Mouse (Mus musculus): Measurements from ENCODE around the gene Krt79. TPM values are rescaled to one million over a fixed set of nuclear protein-coding genes. Genes with fewer than 3 reads are reported as not detected.

The Krt79 gene
- polyA plus RNA-seq, 1 experiment from 2014 or later, result 1.3 TPM

- in situ Hi-C loops (cut with MboI; ENCODE audit: low pct_unique_long_range_greater_than_20kb), result loop anchor here (5.0 to 25.0 kb wide), 3 partner anchors 112 to 452 kb away; partner anchors contain the start of genes Krt1 and Krt77
- ChIA-PET CTCF (interaction anchor here (0.8 to 1.9 kb wide), 13 partner anchors 10 to 634 kb away, joined by 3 to 26 read pairs (median 3); no protein-coding TSS in a partner anchor), POLR2A (no interaction called here)
- DNase-seq (ENCODE audit: low read depth, low spot score) (no peak), ATAC-seq (no peak)
- TF ChIP-seq CTCF (IDR thresholded peaks at IDR 0.05), result no peak
- no peaks in the 10 kb centered on the region for H3K27me3 ChIP-seq
These were observed 34.1 kb upstream of the Krt79 start for GRCm38 (mm10) chr15:101974083-101974845.

DNA sequence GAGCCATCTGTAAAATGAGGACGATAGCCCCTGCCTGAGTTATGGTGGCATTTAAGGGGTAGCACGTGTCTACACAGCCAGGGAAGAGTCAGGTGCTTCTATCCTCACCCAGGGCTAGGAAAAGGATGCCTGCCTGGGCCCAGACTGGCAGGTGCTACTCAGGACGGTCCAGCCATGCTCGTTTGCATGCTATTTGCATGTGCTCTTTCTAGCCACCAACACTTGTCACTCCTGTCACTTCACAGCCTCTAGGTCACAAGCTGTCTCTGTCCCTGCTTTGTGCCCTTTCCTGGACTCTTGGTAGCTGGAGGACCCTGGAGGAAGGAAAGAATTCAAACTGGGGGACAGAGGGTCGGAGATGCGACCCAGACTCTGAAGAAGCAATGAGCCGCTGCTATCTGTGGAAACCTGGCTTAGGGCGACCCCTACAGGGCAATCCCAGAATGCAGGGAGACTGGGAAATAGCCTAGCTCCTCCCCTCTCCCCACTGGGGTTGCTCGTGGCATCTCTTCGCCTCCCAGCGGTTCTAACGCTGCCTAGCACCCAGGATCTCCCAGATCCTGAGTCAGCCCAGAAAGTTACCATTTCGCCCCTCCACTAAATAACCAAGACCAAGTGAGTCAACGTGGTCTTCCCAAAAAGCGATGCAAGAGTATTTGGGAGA lies 33.4 kb upstream of the Krt79 start:
- in situ Hi-C loops (cut with MboI; ENCODE audit: low pct_unique_long_range_greater_than_20kb), result loop anchor here (5.0 to 25.0 kb wide), 3 partner anchors 111 to 451 kb away; partner anchors contain the start of genes Krt1 and Krt77
- DNase-seq (ENCODE audit: low read depth, low spot score) (peak; percentile 64), ATAC-seq (peak; percentile 38)
- no peaks in the 10 kb centered on the region for H3K27me3 ChIP-seq
- no peak for TF ChIP-seq CTCF (IDR thresholded peaks at IDR 0.05)
- ChIA-PET POLR2A (no interaction called here), CTCF (interaction anchor here (0.8 to 1.8 kb wide), 11 partner anchors 11 to 633 kb away, joined by 3 to 26 read pairs (median 3); no protein-coding TSS in a partner anchor)

DNA sequence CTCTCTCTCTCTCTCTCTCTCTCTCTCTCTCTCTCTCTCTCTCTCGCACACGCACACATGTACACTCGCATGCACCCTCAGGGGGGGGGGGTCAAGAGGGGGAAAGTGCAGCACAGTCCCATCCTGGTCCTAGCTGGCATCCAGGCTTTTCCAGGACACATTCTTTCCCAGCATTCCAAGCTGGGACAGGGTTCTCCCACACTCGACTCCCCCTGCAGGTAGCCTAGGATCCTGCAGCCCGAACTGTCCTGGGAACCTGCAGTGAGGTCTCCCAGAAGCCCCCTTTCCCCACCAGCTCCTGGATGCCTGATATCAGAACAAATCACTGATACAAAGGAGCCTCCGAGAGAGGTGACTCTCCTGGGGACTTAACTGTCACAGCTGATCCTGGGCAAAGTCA lies 30.4 kb upstream of the Krt79 start:
- in situ Hi-C loops (cut with MboI; ENCODE audit: low pct_unique_long_range_greater_than_20kb), result loop anchor here (5.0 to 25.0 kb wide), 3 partner anchors 108 to 448 kb away; partner anchors contain the start of genes Krt1 and Krt77
- no peaks in the 10 kb centered on the region for H3K27me3 ChIP-seq
- ATAC-seq, result no peak
- no peak for DNase-seq (ENCODE audit: low read depth, low spot score)
- ChIA-PET CTCF (interaction anchor here (0.9 to 4.3 kb wide), 9 partner anchors 12 to 451 kb away, joined by 3 to 18 read pairs (median 5); partner anchors contain the start of gene Krt1), POLR2A (no interaction called here)
- TF ChIP-seq CTCF (IDR thresholded peaks at IDR 0.05), result no peak

DNA sequence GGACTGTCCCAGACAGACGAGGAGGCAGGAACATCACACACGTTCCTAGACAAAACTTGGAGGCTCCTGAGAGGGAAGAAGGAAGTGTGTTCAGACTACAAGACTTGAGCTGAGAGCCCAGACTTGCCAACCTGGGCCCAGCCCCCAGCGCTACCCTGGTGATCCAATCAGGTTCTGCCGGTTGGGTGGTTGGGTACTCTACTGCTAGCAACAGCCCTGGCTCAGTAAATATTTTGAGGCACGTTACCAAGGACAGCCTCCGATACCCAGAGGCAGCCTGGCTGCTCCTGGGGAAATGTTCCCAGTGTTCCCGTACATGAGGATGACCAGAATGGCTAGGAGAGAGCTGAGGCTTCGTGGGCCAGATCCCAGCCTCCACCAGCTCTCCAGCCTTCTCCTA lies 26.7 kb upstream of the Krt79 start:
- H3K27me3 ChIP-seq, result no peaks in the 10 kb centered on the region
- DNase-seq (ENCODE audit: low read depth, low spot score), result no peak
- POLR2A ChIA-PET, result no interaction called here
- in situ Hi-C loops (cut with MboI; ENCODE audit: low pct_unique_long_range_greater_than_20kb), result loop anchor here (25.0 kb wide), 1 partner anchor 105 kb away; the partner anchor contains the start of genes Krt1 and Krt77
- CTCF ChIA-PET, result interaction anchor here (1.1 to 4.0 kb wide), 4 partner anchors 9 to 195 kb away, joined by 3 to 18 read pairs (median 3); no protein-coding TSS in a partner anchor
- no peak for TF ChIP-seq CTCF (IDR thresholded peaks at IDR 0.05)
- ATAC-seq, result no peak

GRCm38 (mm10) chr15:101958891-101959290 lies 18.8 kb upstream of the Krt79 start:
- peaks cover 7% of the 10 kb centered on the region for H3K27me3 ChIP-seq
- POLR2A ChIA-PET, result no interaction called here
- in situ Hi-C loops (cut with MboI; ENCODE audit: low pct_unique_long_range_greater_than_20kb), result loop anchor here (25.0 kb wide), 1 partner anchor 97 kb away; the partner anchor contains the start of genes Krt1 and Krt77
- DNase-seq (ENCODE audit: low read depth, low spot score), result no peak
- no peak for ATAC-seq
- TF ChIP-seq CTCF (IDR thresholded peaks at IDR 0.05), result no peak
- CTCF ChIA-PET, result interaction anchor here (1.6 kb wide), 1 partner anchor 9 kb away, joined by 5 read pairs; no protein-coding TSS in a partner anchor

DNA sequence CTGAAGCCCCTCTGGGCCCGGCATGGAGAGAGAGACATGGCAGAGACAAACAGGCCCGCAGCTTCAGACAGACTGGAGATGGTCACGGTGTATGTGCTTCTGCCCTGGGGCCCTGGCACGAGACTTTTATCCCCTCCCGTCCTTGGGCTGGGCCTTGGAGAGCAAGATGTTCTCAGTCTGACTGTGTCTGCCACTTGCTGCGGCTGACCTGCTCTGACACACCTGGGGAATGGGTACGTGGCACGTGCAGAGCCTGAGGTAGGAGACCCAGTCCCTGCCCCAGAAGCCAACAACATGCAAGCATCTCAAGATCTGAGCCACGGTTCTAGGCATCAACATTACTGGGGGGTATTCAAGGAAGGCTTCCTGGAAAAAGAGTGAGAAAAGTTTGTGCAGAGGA lies 14.1 kb upstream of the Krt79 start, which contains the start of gene Krt78:
Gene Krt78 (minus strand): TSS at position 101 of the 400 bp plus-strand sequence.
- CTCF ChIA-PET, result no interaction called here
- DNase-seq (ENCODE audit: low read depth, low spot score) (no peak), ATAC-seq (no peak)
- POLR2A ChIA-PET, result no interaction called here
- no peak for TF ChIP-seq CTCF (IDR thresholded peaks at IDR 0.05)
- H3K27me3 ChIP-seq, result peaks cover 27% of the 10 kb centered on the region
- in situ Hi-C loops (cut with MboI; ENCODE audit: low pct_unique_long_range_greater_than_20kb), result loop anchor here (25.0 kb wide), 1 partner anchor 92 kb away; the partner anchor contains the start of genes Krt1 and Krt77

DNA sequence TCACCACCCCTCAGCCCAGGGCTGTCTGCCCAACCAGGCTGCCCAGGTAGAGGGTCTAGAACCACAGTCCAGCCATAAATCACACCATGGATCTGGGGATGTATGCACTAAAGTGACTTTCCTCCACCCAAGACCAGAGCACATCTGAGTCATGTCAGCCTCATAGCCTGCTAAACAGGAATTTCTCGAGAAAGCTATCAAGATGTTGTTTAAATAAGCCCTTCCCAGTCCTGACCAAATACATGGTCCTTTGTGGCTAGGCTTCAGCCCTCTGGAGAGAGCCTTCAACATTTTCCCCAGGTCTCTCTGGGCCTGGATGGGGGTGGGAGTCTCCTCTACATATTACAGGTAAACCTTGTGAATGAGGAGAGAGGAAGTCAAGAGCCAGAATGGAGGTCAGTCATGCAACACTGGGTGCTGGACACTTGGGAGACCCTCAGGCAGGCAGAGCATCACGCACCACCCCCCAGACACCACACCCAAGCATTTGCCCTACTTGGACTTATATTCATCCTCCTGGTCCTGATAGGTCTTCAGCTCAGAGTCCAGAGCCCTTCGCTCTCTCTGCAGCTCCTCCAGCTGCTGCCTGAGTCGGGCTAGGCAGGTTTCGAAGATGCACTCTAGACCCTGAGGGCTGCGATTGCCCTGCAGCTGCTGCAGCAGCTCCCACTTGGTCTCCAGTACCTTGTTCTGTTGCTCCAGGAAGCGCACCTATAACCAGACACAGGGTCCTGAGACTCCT lies 12.8 kb upstream of the Krt79 start:
- TF ChIP-seq CTCF (IDR thresholded peaks at IDR 0.05), result no peak
- POLR2A ChIA-PET, result interaction anchor here (0.6 kb wide), 1 partner anchor 12 kb away, joined by 3 read pairs; no protein-coding TSS in a partner anchor
- ATAC-seq (no peak), DNase-seq (ENCODE audit: low read depth, low spot score) (no peak)
- peaks cover 27% of the 10 kb centered on the region for H3K27me3 ChIP-seq
- CTCF ChIA-PET, result no interaction called here
- in situ Hi-C loops (cut with MboI; ENCODE audit: low pct_unique_long_range_greater_than_20kb), result loop anchor here (25.0 kb wide), 1 partner anchor 91 kb away; the partner anchor contains the start of genes Krt1 and Krt77

DNA sequence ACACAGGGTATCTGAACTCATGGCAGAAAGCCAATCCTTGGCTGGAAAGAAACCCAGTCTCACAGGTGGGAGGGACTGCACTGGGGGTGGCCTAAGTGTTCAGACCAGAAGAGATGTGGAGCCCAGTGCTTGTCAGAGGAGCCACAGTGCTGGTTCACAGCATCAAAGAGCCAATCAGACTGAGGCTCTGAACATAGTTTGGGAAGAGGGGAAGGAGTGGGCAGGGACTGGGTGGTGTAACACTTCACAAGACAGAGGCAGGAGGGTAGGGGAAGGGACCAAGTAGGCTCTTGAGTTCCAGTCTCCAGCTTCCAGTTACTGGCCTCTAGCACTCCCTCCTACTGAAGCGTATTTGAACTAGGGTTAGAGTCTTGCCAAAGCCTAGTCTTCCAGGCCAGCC lies 5.3 kb upstream of the Krt79 start:
- in situ Hi-C loops (cut with MboI; ENCODE audit: low pct_unique_long_range_greater_than_20kb), result no loop called here
- peaks cover 7% of the 10 kb centered on the region for H3K27me3 ChIP-seq
- no peak for ATAC-seq
- ChIA-PET POLR2A (no interaction called here), CTCF (interaction anchor here (2.4 kb wide), 1 partner anchor 38 kb away, joined by 6 read pairs; no protein-coding TSS in a partner anchor)
- TF ChIP-seq CTCF (IDR thresholded peaks at IDR 0.05), result no peak
- no peak for DNase-seq (ENCODE audit: low read depth, low spot score)

- no peaks in the 10 kb centered on the region for H3K27me3 ChIP-seq
- TF ChIP-seq CTCF (IDR thresholded peaks at IDR 0.05), result no peak
- peak; percentile 66 for ATAC-seq
- CTCF ChIA-PET, result interaction anchor here (1.0 to 1.1 kb wide), 2 partner anchors 20 to 28 kb away, joined by 3 read pairs; no protein-coding TSS in a partner anchor
- DNase-seq (ENCODE audit: low read depth, low spot score), result peak; percentile 70
- POLR2A ChIA-PET, result no interaction called here
- in situ Hi-C loops (cut with MboI; ENCODE audit: low pct_unique_long_range_greater_than_20kb), result no loop called here
These were observed 1.8 kb upstream of the Krt79 start for GRCm38 (mm10) chr15:101941948-101942347.
